Mouse (Mus musculus): ENCODE results near the gene Gm49661. TPM values are rescaled to one million over a fixed set of nuclear protein-coding genes. Genes with fewer than 3 reads are reported as not detected.
A peak's percentile ranks its signal among the peaks of the same experiment; 100 is the strongest.

Gm49661 gene
- total and polyA plus RNA-seq, 3 experiments: 3.1 TPM; not detected in 2

GRCm38 (mm10) chr8:84937620-84938485 is 31.4 kb downstream of the Gm49661 start:
- Histone ChIP-seq H3K9me3 (replicated peaks; ENCODE audit: low read length) (no peaks in the 10 kb centered on the region), H3K36me3 (replicated peaks in 1 of 2; ENCODE audit: control insufficient read depth in 1 of 2, insufficient read depth in 1 of 2, low read length in 1 of 2) (no peaks in the 10 kb centered on the region), H3K4me2 (ENCODE audit: insufficient read depth, low read depth, poor library complexity, severe bottlenecking) (peak overlapping the region; percentile 90), H3K27me3 (replicated peaks) (peaks cover 78% of the 10 kb centered on the region), H3K4me1 (ENCODE audit: control insufficient read depth in 1 of 2, insufficient read depth in 2 of 2) (peaks cover 21 to 22% of the 10 kb centered on the region in 2 experiments), H3K9ac (ENCODE audit: insufficient read depth, low read depth) (no peak overlapping the region), H3K27ac (ENCODE audit: insufficient read depth, low read depth) (no peak overlapping the region), H3K79me2 (replicated peaks; ENCODE audit: control insufficient read depth, extremely low read depth, insufficient read depth, poor library complexity, severe bottlenecking) (no peaks in the 10 kb centered on the region), H3K4me3 (replicated peaks in 1 of 3; ENCODE audit: low read depth in 2 of 3, low read length in 2 of 3, poor library complexity in 1 of 3) (no peak overlapping the region)
- DNase-seq (ENCODE audit: extremely low read depth): no peak
- dilution Hi-C loops (cut with MboI; ENCODE audit: extremely low pct_ligation_motif_present, extremely low pct_unique_long_range_greater_than_20kb, low sequenced_read_pairs): no loop called here
- in situ Hi-C loops (cut with MboI; ENCODE audit: low pct_ligation_motif_present, low pct_unique_long_range_greater_than_20kb, low sequenced_read_pairs): no loop called here
- TF ChIP-seq ZNF384 (IDR thresholded peaks at IDR 0.05; ENCODE audit: low read depth, low read length) (peak; percentile 75), ELF1 (IDR thresholded peaks at IDR 0.05; ENCODE audit: low read depth, low read length) (no peak)

GRCm38 (mm10) chr8:84936962-84937546 is 32.2 kb downstream of the Gm49661 start, which contains the start of gene Mast1:
Gene Mast1 (minus strand): TSS chr8:84937359.
- peaks cover 21 to 22% of the 10 kb centered on the region in 2 experiments for H3K4me1 ChIP-seq (ENCODE audit: control insufficient read depth in 1 of 2, insufficient read depth in 2 of 2)
- peak within 1 kb of the TSS in 1 of 3 experiments; percentile 36 for H3K4me3 ChIP-seq (replicated peaks in 1 of 3; ENCODE audit: low read depth in 2 of 3, low read length in 2 of 3, poor library complexity in 1 of 3)
- H3K36me3 ChIP-seq (replicated peaks in 1 of 2; ENCODE audit: control insufficient read depth in 1 of 2, insufficient read depth in 1 of 2, low read length in 1 of 2): no peaks in the 10 kb centered on the region
- no peaks in the 10 kb centered on the region for H3K79me2 ChIP-seq (replicated peaks; ENCODE audit: control insufficient read depth, extremely low read depth, insufficient read depth, poor library complexity, severe bottlenecking)
- H3K4me2 ChIP-seq (ENCODE audit: insufficient read depth, low read depth, poor library complexity, severe bottlenecking): peak within 1 kb of the TSS; percentile 90
- in situ Hi-C loops (cut with MboI; ENCODE audit: low pct_ligation_motif_present, low pct_unique_long_range_greater_than_20kb, low sequenced_read_pairs): no loop called here
- peaks cover 81% of the 10 kb centered on the region for H3K27me3 ChIP-seq (replicated peaks)
- no peak within 1 kb of the TSS for H3K27ac ChIP-seq (ENCODE audit: insufficient read depth, low read depth)
- peak; percentile 29 for DNase-seq (ENCODE audit: extremely low read depth)
- no peak within 1 kb of the TSS for H3K9ac ChIP-seq (ENCODE audit: insufficient read depth, low read depth)
- dilution Hi-C loops (cut with MboI; ENCODE audit: extremely low pct_ligation_motif_present, extremely low pct_unique_long_range_greater_than_20kb, low sequenced_read_pairs): no loop called here
- no peaks in the 10 kb centered on the region for H3K9me3 ChIP-seq (replicated peaks; ENCODE audit: low read length)
- TF ChIP-seq MYC (IDR thresholded peaks at IDR 0.05; ENCODE audit: low read depth, low read length) (no peak), CHD1 (IDR thresholded peaks at IDR 0.05; ENCODE audit: low read depth, low read length) (no peak), JUN (IDR thresholded peaks at IDR 0.05; ENCODE audit: insufficient read depth, low read depth, low read length) (no peak), MAX (IDR thresholded peaks at IDR 0.05; ENCODE audit: low read length) (no peak), TCF12 (IDR thresholded peaks at IDR 0.05; ENCODE audit: low read depth, low read length) (no peak), POLR2A (IDR thresholded peaks at IDR 0.05; ENCODE audit: low read depth, low read length) (no peak), MEF2A (IDR thresholded peaks at IDR 0.05; ENCODE audit: borderline replicate concordance, low read depth, low read length) (no peak), PAX5 (IDR thresholded peaks at IDR 0.05; ENCODE audit: low read length) (no peak), BHLHE40 (IDR thresholded peaks at IDR 0.05; ENCODE audit: low read depth, low read length) (peak; percentile 45), CTCF (conservative IDR thresholded peaks at IDR 0.05 in 1 of 2, IDR thresholded peaks at IDR 0.05 in 1 of 2; ENCODE audit: low read depth in 2 of 2, low read length in 2 of 2) (peak in 1 of 2 experiments; percentile 67; a peak in 2 of 4 replicates), ZMIZ1 (IDR thresholded peaks at IDR 0.05; ENCODE audit: low read depth, low read length) (no peak), USF2 (conservative IDR thresholded peaks at IDR 0.05; ENCODE audit: low read depth, low read length) (no peak), MAFK (IDR thresholded peaks at IDR 0.05; ENCODE audit: insufficient replicate concordance, low read length) (no peak), SMC3 (IDR thresholded peaks at IDR 0.05; ENCODE audit: low read depth, low read length) (peak; percentile 31; the same call in 1 of the 2 replicates), HCFC1 (IDR thresholded peaks at IDR 0.05; ENCODE audit: low read depth, low read length) (no peak), JUND (conservative IDR thresholded peaks at IDR 0.05; ENCODE audit: low read depth, low read length) (no peak), UBTF (IDR thresholded peaks at IDR 0.05; ENCODE audit: low read depth, low read length) (0 out of 2 replicates have a peak, but pooled peaks have one; percentile 43), ETS1 (conservative IDR thresholded peaks at IDR 0.05; ENCODE audit: low read depth, low read length) (no peak), IRF4 (IDR thresholded peaks at IDR 0.05; ENCODE audit: low read depth, low read length) (no peak), CHD2 (IDR thresholded peaks at IDR 0.05; ENCODE audit: low read length) (peak; percentile 73; the same call in 1 of the 2 replicates), ZC3H11A (IDR thresholded peaks at IDR 0.05; ENCODE audit: low read depth, low read length) (no peak), USF1 (IDR thresholded peaks at IDR 0.05; ENCODE audit: low read depth, low read length) (no peak), MXI1 (IDR thresholded peaks at IDR 0.05; ENCODE audit: low read depth, low read length) (no peak), TBP (conservative IDR thresholded peaks at IDR 0.05; ENCODE audit: low read depth, low read length) (no peak), ZKSCAN1 (IDR thresholded peaks at IDR 0.05; ENCODE audit: borderline replicate concordance, low read depth, low read length) (no peak), POLR2AphosphoS2 (IDR thresholded peaks at IDR 0.05; ENCODE audit: low read depth, low read length) (no peak), NELFE (IDR thresholded peaks at IDR 0.05; ENCODE audit: low read depth, low read length) (no peak), E2F4 (IDR thresholded peaks at IDR 0.05; ENCODE audit: insufficient replicate concordance, low read depth, low read length) (no peak), RCOR1 (conservative IDR thresholded peaks at IDR 0.05; ENCODE audit: low read depth, low read length) (no peak), EP300 (IDR thresholded peaks at IDR 0.05; ENCODE audit: low read length) (no peak)
